Mouse (Mus musculus): ENCODE measurements around the gene Adamts17.

DNA sequence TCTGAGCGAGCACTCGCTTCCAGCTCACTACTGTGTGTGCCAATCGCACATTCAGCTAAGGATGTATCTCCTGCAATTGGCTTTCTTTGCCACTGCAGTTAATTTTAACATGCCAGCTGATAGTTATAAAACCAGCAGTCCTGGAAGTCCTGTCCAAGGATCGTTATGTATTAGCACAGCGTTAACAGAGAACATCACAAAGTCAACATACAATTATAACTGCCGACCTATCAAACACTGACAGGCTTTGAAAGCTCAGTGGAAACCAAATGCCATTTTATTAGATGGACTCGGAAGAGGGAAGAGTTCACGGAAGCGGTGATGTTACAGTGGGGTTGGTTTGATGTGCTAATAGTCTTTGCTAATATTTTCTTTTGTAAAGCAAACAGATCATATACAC lies 328.8 kb downstream of the Adamts17 start:
- TF ChIP-seq EP300 (IDR thresholded peaks at IDR 0.05; ENCODE audit: low read depth) (no peak), CTCF (IDR thresholded peaks at IDR 0.05; ENCODE audit: low read depth) (no peak)
